Mouse (Mus musculus) limb, embryonic 11.5 days (tissue): ENCODE measurements around the gene Lamb3. TPM values are rescaled to one million over a fixed set of nuclear protein-coding genes. Genes with fewer than 3 reads are reported as not detected.

Experiments used
- polyA plus RNA-seq: library from polyadenylated mRNA; unstranded; fragments of >200 nt; fragmentation: Nextera tagmentation; extraction: Ambion mirVana; gene quantifications from 2 replicates; pipeline ENCODE4 v1.2.1, GENCODE M21; 2014

Gene Lamb3
- polyA plus RNA-seq, 1 experiment from 2014 or later = 0.79 TPM

Other genes with a start within 250 kb of the Lamb3 start
- 5.6 and 5.8 TPM in 2 replicates for gene Syt14, start 171.9 kb upstream of the Lamb3 start, polyA plus RNA-seq
- gene Diexf, start 77.4 kb upstream of the Lamb3 start, polyA plus RNA-seq = 12.2 and 13.3 TPM in 2 replicates
- 8.2 and 11.5 TPM in 2 replicates for gene Irf6, start 54.6 kb upstream of the Lamb3 start, polyA plus RNA-seq
- 15.5 and 17.8 TPM in 2 replicates for gene A130010J15Rik, start 39.7 kb upstream of the Lamb3 start, polyA plus RNA-seq
- 1.2 and 1.5 TPM in 2 replicates for gene Traf3ip3, start 6.0 kb upstream of the Lamb3 start, polyA plus RNA-seq
- gene Hsd11b1, start 56.4 kb downstream of the Lamb3 start, polyA plus RNA-seq = 0.16 and 0.23 TPM in 2 replicates
- gene G0s2, start 65.5 kb downstream of the Lamb3 start, polyA plus RNA-seq = 6.2 and 6.9 TPM in 2 replicates
- 12.2 and 17.1 TPM in 2 replicates for gene Camk1g, start 162.6 kb downstream of the Lamb3 start, polyA plus RNA-seq